Mouse (Mus musculus) embryonic facial prominence, embryonic 12.5 days (tissue): Measurements from ENCODE around the gene Pigw. TPM values are rescaled to one million over a fixed set of nuclear protein-coding genes. Genes with fewer than 3 reads are reported as not detected.
A peak's percentile ranks its signal among the peaks of the same experiment; 100 is the strongest.
"Not testable (repeated sequence)": the region's sequence is repeated elsewhere in the genome, so short reads cannot be mapped to it uniquely, and the experiment has no call there.

ENCODE experiments used
- ATAC-seq: fragments of 200-750 bp; cut with Nextera tagmentation; 2 replicates; pipeline ENCODE4 v1.8.0; 2017; ENCODE audit not compliant: insufficient number of reproducible peaks, insufficient read depth, low FRiP score, low TSS enrichment
- H3K27ac ChIP-seq: fragments of 300-500 bp; sonication (generic); 2 replicates; pipeline ENCODE4 v1.5.1; 2016; ENCODE audit warnings: mild to moderate bottlenecking
- H3K27me3 ChIP-seq: fragments of 300-500 bp; sonication (generic); 2 replicates; pipeline ENCODE4 v1.6.1; 2016; ENCODE audit warnings: mild to moderate bottlenecking, moderate library complexity
- H3K36me3 ChIP-seq: fragments of 300-500 bp; sonication (generic); 2 replicates; pipeline ENCODE4 v1.6.1; 2016; ENCODE audit warnings: mild to moderate bottlenecking
- H3K4me1 ChIP-seq: fragments of 300-500 bp; sonication (generic); 2 replicates; pipeline ENCODE4 v1.6.1; 2016
- H3K4me2 ChIP-seq: fragments of 300-500 bp; sonication (generic); replicated peaks from 2 replicates; pipeline ENCODE4 v1.6.1; 2016; ENCODE audit warnings: mild to moderate bottlenecking, moderate library complexity
- H3K4me3 ChIP-seq: fragments of 300-500 bp; sonication (generic); 2 replicates; pipeline ENCODE4 v1.5.1; 2016; ENCODE audit warnings: mild to moderate bottlenecking
- H3K9ac ChIP-seq: fragments of 300-500 bp; sonication (generic); 2 replicates; pipeline ENCODE4 v1.6.1; 2016; ENCODE audit warnings: mild to moderate bottlenecking, moderate library complexity
- H3K9me3 ChIP-seq: fragments of 300-500 bp; sonication (generic); 2 replicates; pipeline ENCODE4 v1.6.1; 2016; ENCODE audit warnings: mild to moderate bottlenecking, moderate library complexity
- WGBS: fragments of 180-500 bp; shearing (Covaris S2); methylation state at CpG from one replicate; pipeline ENCODE4 v1.1.7; 2016; 5-methylcytosine and 5-hydroxymethylcytosine counted together
- microRNA-seq: library from miRNA; unstranded; fragments of <30 nt; microRNA quantifications from one replicate; pipeline ENCODE4, GENCODE M21; 2017
- polyA plus RNA-seq: library from polyadenylated mRNA; unstranded; fragments of >200 nt; fragmentation: Nextera tagmentation; extraction: Ambion mirVana; gene quantifications from 2 replicates; pipeline ENCODE4 v1.2.1, GENCODE M21; 2016

Pigw gene
- polyA plus RNA-seq, 1 experiment from 2014 or later = 2.6 TPM

DNA sequence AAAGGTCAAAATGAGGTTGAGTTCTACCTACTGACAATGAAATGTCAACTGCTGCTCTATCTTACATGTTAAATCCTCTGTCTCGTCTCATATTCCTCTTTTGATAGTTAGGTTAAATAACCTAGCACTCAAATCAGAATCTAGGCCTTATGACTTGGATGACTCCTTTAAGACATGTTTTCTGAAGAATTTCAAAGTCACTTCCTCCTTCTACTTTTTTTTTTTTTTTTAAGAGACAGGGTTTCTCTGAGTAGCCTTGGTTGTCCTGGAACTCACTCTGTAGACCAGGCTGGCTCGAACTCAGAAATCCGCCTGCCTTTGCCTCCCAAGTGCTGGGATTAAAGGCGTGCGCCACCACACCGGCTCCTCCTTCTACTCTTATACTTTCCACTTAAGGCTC, 24.8 kb downstream of the Pigw start:
- no peaks in the 10 kb centered on the region for H3K27me3 ChIP-seq
- no peak overlapping the region for H3K27ac ChIP-seq
- H3K4me3 ChIP-seq = no peak overlapping the region
- ATAC-seq = no peak
- H3K36me3 ChIP-seq = peaks cover 49% of the 10 kb centered on the region
- H3K4me1 ChIP-seq = no peaks in the 10 kb centered on the region
- WGBS = 95% methylated on average over 6 of the region's 6 CpGs
- H3K4me2 ChIP-seq = no peak overlapping the region
- H3K9me3 ChIP-seq = no peaks in the 10 kb centered on the region
- no peak overlapping the region for H3K9ac ChIP-seq

DNA sequence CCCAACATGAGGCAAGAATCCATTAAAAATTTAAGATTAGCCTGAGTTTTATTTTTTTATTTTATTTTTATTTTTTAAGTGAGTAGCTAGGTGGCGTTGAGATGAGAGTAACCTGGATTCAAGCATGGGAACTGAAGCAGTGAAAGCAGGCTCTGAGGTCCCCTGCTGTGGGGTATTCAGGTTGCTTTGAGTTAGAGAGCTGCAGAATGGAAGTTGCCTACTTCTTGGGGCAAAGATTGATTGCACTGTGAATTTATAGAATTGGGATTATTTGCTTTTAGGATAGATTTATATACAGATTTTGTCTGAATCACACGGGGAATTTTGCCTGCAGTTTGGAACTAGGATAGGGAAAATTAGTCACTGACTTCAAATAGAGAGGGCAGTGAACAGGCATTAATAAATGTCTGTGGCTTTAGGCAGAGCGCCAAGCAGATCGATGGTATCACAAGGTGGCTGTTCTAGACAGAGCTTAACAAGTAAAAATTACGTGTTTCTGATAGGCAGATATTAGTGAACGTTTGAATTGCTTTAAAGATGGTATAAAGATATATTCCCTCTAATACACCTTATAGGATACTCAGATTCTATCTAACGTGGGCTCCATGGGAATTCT, 32.5 kb downstream of the Pigw start:
- Histone ChIP-seq H3K27me3 (no peaks in the 10 kb centered on the region), H3K4me1 (no peaks in the 10 kb centered on the region), H3K36me3 (peaks cover 61% of the 10 kb centered on the region), H3K27ac (no peak overlapping the region), H3K9me3 (no peaks in the 10 kb centered on the region), H3K4me3 (no peak overlapping the region), H3K9ac (no peak overlapping the region), H3K4me2 (no peak overlapping the region)
- ATAC-seq = no peak
- 90% methylated on average over 7 of the region's 7 CpGs for WGBS

- Histone ChIP-seq H3K27me3 (no peaks in the 10 kb centered on the region), H3K36me3 (peaks cover 56% of the 10 kb centered on the region), H3K9me3 (no peaks in the 10 kb centered on the region), H3K9ac (no peak overlapping the region), H3K27ac (no peak overlapping the region), H3K4me3 (no peak overlapping the region), H3K4me2 (no peak overlapping the region), H3K4me1 (no peaks in the 10 kb centered on the region)
- 96% methylated on average over 15 of the region's 15 CpGs for WGBS
- no peak for ATAC-seq
Measured at GRCm38 (mm10) chr11:84846741-84847474, 33.2 kb downstream of the Pigw start.

- Histone ChIP-seq H3K4me1 (no peaks in the 10 kb centered on the region), H3K4me2 (no peak overlapping the region), H3K27ac (no peak overlapping the region), H3K9me3 (no peaks in the 10 kb centered on the region), H3K36me3 (peaks cover 56% of the 10 kb centered on the region), H3K4me3 (no peak overlapping the region), H3K27me3 (no peaks in the 10 kb centered on the region), H3K9ac (no peak overlapping the region)
- 90% methylated on average over 2 of the region's 2 CpGs for WGBS
- no peak for ATAC-seq
Measured at GRCm38 (mm10) chr11:84839330-84839729, 40.8 kb downstream of the Pigw start.

DNA sequence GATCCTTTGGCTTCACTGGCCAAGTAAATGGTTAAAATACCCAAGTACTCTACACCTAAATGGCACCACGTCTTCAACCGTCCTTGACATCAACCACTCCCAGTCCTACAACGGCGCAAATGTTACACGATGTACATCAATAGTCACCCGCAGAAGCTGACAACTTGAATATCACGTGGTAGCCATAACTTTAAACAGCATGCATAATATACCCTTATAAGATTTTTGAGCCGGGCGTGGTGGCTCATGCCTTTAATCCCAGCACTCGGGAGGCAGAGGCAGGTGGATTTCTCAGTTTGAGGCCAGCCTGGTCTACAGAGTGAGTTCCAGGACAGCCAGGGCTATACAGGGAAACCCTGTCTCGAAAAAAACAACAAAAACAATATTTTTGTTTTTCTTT, 50.6 kb downstream of the Pigw start:
- H3K4me2 ChIP-seq = peak overlapping the region; percentile 95
- not testable (repeated sequence) for H3K9me3 ChIP-seq, ATAC-seq, H3K27me3 ChIP-seq, H3K4me1 ChIP-seq
- H3K27ac ChIP-seq = peak overlapping the region; percentile 74; the same call in 1 of the 2 replicates
- peak overlapping the region; percentile 81 for H3K4me3 ChIP-seq
- H3K9ac ChIP-seq = peak overlapping the region; percentile 70; the same call in 1 of the 2 replicates
- peaks cover 35% of the 10 kb centered on the region for H3K36me3 ChIP-seq
- WGBS = 78% methylated on average over 11 of the region's 11 CpGs

DNA sequence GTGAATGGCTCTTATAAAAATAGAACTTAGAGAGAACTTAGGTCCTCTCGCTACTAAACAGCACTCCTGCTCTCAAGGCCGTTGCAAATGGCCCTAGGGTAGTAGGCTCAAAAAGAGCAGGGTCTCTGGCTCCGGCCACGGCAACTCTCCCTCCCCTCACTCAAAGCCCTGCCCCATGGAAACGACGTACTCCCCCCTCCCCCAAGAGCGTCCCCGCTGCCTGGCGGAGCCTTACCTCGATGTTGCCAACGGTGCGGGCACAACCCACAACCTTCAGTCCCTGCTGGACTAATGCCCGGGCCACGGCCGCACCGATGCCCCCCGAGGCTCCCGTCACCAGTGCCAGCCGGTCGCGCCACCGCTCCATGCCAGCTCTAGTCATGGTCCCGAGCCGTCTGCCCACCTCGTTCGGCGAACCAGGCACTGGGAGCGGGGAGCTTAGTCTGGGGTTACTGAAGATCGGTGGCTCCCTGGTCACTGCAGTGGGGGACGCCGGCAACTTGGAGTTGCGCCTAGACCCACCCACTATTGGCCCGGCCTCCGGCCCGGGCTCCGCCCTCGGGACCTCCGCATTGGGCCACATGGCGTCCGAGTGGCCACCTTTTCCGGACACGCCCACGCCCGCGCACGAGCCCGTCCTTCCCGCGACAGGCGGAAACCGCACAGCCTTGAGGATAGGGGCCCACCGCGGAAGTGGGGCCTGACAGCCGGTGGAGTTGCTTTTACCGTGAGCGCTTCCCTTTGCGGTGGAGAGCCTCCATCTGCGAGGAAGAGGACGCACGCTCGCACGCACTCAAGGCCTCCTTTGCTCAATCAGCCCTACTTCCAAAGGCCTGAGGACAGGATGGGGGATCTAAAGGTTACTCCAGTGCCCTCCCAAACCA, 51.3 kb downstream of the Pigw start, which contains the start of gene Dhrs11:
TSS of gene Dhrs11 (minus strand) at position 479 of the 884 bp plus-strand sequence.
- Histone ChIP-seq H3K4me2 (peak within 1 kb of the TSS; percentile 95), H3K27ac (peak within 1 kb of the TSS; percentile 74; the same call in 1 of the 2 replicates), H3K36me3 (peaks cover 31% of the 10 kb centered on the region), H3K9me3 (no peaks in the 10 kb centered on the region), H3K9ac (peak within 1 kb of the TSS; percentile 70), H3K4me3 (peak within 1 kb of the TSS; percentile 81), H3K4me1 (0 out of 2 replicates have a peak, but pooled peaks cover 5% of the 10 kb centered on the region), H3K27me3 (no peaks in the 10 kb centered on the region)
- under 1% methylated on average over 62 of the region's 62 CpGs for WGBS
- ATAC-seq = peak; percentile 93

- peak overlapping the region; percentile 70; the same call in 1 of the 2 replicates for H3K9ac ChIP-seq
Measured at GRCm38 (mm10) chr11:84827901-84828503, 52.1 kb downstream of the Pigw start.

DNA sequence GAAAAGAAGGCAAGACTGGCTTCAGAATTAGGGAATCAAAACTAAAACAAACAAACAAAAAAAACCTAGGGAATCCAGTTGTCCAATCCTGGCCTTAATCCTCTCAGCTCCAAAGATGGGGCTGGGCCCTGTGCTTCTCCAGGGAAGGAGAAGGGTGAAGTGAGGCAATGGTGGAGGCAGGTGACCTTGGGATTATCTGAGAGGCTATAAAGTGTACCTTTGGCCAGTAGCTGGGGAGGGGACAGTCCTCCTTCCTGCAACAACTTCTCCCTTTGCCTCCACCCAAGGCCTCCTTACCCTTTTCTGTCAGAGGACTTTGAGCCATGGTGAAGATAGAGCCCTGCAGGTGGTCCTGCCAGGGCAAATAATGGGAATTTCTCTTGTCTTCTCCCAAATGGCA, 52.6 kb downstream of the Pigw start:
- Histone ChIP-seq H3K4me1 (0 out of 2 replicates have a peak, but pooled peaks cover 8% of the 10 kb centered on the region), H3K9ac (no peak overlapping the region), H3K4me2 (no peak overlapping the region), H3K27me3 (no peaks in the 10 kb centered on the region), H3K9me3 (no peaks in the 10 kb centered on the region), H3K27ac (no peak overlapping the region), H3K4me3 (no peak overlapping the region), H3K36me3 (peaks cover 24% of the 10 kb centered on the region)
- no peak for ATAC-seq

More at GRCm38 (mm10) chr11:84827901-84828503, 52.1 kb downstream of the Pigw start:
- H3K9me3 ChIP-seq = no peaks in the 10 kb centered on the region
- H3K4me2 ChIP-seq = peak overlapping the region; percentile 95
- H3K4me1 ChIP-seq = 0 out of 2 replicates have a peak, but pooled peaks cover 8% of the 10 kb centered on the region
- H3K27me3 ChIP-seq = no peaks in the 10 kb centered on the region
- no peak overlapping the region for H3K27ac ChIP-seq
- H3K4me3 ChIP-seq = peak overlapping the region; percentile 81
- H3K36me3 ChIP-seq = peaks cover 29% of the 10 kb centered on the region
- no peak for ATAC-seq
- 45% methylated on average over 3 of the region's 3 CpGs for WGBS

Small RNAs within 50 kb of the gene (microRNA-seq; reads per million reads assigned to microRNA genes)
- not detected for gene Gm23564

Other genes starting within 250 kb of the Pigw start
- gene Mrm1, start 60.8 kb downstream of the Pigw start, polyA plus RNA-seq = 8.1 and 8.8 TPM in 2 replicates
- gene Dhrs11, start 51.3 kb downstream of the Pigw start, polyA plus RNA-seq = 12.3 and 13.5 TPM in 2 replicates
- gene Ggnbp2, start 9.5 kb downstream of the Pigw start, polyA plus RNA-seq = 73.6 and 75.1 TPM in 2 replicates
- gene Myo19, start 137 bp downstream of the Pigw start, polyA plus RNA-seq = 10.2 and 10.7 TPM in 2 replicates
- 63.8 and 65.3 TPM in 2 replicates for gene Znhit3, start 36.1 kb upstream of the Pigw start, polyA plus RNA-seq
- 0.86 and 1.4 TPM in 2 replicates for gene Car4, start 77.5 kb upstream of the Pigw start, polyA plus RNA-seq